Mouse (Mus musculus) gastrocnemius, adult 8-10 months (tissue): Measurements from ENCODE around the gene Pcmt1. TPM values are rescaled to one million over a fixed set of nuclear protein-coding genes. Genes with fewer than 3 reads are reported as not detected.

Experiments
- DNase-seq, 2 experiments: peaks; one replicate each; pipeline ENCODE4 v3.0.0; 2022; ENCODE audit warnings: low spot score in 2 of 2
- total RNA-seq, 4 experiments: library from RNA; stranded (reverse); gene quantifications; 2 replicates each; pipeline ENCODE4 v1.2.4; 2022

Pcmt1 gene
- total RNA-seq, 4 experiments from 2014 or later: 111 to 131 (median 116) TPM

GRCm38 (mm10) chr10:7590234-7590689, 90.7 kb downstream of the Pcmt1 start:
- DNase-seq: no peak

DNA sequence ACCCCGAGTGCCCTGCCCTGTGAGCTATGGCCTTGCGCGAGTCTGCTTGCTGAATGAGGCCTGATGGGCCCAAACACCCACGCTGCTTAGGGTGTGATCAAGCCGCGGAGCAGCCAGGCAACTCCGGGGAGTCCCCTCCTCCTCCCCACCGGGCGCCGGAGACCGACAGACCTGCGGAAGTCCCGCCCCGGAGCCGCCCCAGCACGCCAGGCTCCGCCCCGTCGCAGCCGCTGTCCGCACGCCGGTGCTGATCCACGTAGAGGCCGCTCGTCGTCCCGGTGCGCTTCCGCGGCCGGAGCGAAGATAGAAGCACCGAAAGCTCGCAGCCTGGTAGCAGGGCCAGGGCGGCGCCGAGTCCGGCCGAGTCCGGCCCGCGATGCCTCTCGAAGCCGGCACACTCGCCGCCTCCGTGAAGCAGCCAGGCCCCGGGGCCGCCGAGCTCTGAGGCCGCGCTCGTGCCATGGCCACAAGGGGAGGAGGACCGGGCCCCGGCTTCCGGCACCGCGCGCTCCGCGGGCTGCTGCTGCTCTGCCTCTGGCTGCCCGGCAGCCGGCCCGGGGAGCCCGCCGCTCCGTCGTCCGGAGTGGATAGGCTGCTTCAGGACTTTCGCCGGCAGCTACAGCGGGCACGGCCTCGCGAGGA, 91.2 kb downstream of the Pcmt1 start, which contains the start of gene Lrp11:
Lrp11 (plus strand) TSS at position 209 of the 642 bp plus-strand sequence.
- peak; percentile 75 to 81 for DNase-seq

DNA sequence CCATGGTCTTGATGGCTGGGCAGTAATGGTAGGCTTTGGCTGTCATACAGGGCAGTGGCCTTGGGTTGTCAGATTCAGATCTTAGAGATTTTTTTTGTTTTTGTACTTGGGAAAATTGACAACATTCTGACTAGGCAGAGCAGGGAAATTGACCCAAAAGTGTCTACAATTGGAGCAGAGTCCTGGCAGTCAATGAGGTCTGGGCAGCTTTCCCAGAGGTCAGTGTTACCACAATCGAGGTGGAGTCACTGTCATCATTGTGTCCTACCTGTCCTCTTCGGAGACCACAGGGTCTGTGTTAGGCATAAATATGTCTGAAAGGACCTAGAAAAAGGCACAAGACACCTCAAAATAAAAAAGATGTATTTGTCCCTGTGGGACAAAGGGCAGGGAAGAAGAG, 94.2 kb downstream of the Pcmt1 start:
- DNase-seq: no peak

- no peak for DNase-seq
Measured at GRCm38 (mm10) chr10:7582891-7583557, 97.9 kb downstream of the Pcmt1 start.

DNA sequence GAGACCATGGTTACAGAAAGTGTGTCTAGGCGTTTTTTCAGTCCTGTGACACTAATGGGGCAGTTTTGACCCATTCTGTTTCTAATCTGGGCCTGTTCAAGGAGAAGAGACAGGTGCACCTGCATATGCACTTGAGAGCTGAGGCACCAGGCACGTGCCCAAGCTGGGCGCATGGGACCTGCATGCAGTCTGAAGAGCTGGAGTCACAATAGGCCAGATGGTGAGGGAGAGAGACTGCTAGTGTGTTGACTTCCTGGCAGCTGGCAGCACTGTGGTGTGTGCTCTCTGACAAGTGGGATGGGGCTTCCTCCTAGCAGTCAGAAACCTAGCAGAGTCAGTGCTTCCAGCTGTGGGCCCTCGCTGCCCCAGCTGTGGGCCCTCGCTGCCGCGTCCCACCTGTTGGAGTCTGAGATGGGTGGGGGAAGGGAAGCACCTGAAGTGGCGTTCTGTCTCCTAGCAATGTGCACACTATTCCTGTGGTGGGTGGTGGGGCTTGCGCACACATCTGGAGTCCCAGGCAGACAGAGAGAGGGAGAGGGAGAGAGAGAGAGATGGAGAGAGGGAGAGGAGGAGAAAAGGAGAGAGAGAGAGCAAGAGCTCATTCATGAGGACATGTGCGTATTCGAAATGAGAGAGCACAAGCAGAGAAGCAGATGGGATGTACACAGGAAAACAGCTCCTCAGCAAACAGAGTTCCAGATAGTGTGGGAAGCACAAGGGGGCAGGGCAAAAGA, 98.6 kb downstream of the Pcmt1 start:
- DNase-seq: no peak

- DNase-seq: no peak
Measured at GRCm38 (mm10) chr10:7581401-7581800, 99.5 kb downstream of the Pcmt1 start.

Other genes with a start within 250 kb of the Pcmt1 start
- gene Ulbp1, start 207.5 kb downstream of the Pcmt1 start, total RNA-seq: under 1 TPM in 3 of 4 experiments, not detected in 1; 0.05 to 0.13 (median 0.12) TPM
- gene Lrp11, start 91.3 kb downstream of the Pcmt1 start, total RNA-seq: 1 to 10 TPM in 3 of 4 experiments, under 1 TPM in 1; 0.99 to 1.3 (median 1.1) TPM
- 1 to 10 TPM; 5.4 to 6.5 (median 5.7) TPM for gene Nup43, start 13.6 kb downstream of the Pcmt1 start, total RNA-seq
- 10 to 100 TPM in 3 of 4 experiments, 1 to 10 TPM in 1; 9.4 to 11.4 (median 10.3) TPM for gene Lats1, start 78 bp upstream of the Pcmt1 start, total RNA-seq
- gene Katna1, start 44.9 kb upstream of the Pcmt1 start, total RNA-seq: 10 to 100 TPM; 11.4 to 13.8 (median 11.9) TPM
- 100 to 1,000 TPM; 102 to 111 (median 105) TPM for gene Ginm1, start 111.7 kb upstream of the Pcmt1 start, total RNA-seq
- gene Ppil4, start 111.8 kb upstream of the Pcmt1 start, total RNA-seq: 10 to 100 TPM in 2 of 4 experiments, 1 to 10 TPM in 2; 7.9 to 10.6 (median 9.8) TPM
- under 1 TPM in 1 of 4 experiments, not detected in 3; 0.07 TPM for gene Zc3h12d, start 151.3 kb upstream of the Pcmt1 start, total RNA-seq